Mouse (Mus musculus): ENCODE results near the gene Masp2. TPM values are rescaled to one million over a fixed set of nuclear protein-coding genes. Genes with fewer than 3 reads are reported as not detected.

Masp2 gene
- total RNA-seq, 4 experiments from 2014 or later: 1.9 to 4.2 (median 2.7) TPM

GRCm38 (mm10) chr4:148600316-148600715, 2.0 kb upstream of the Masp2 start:
- no peak for DNase-seq (ENCODE audit: low spot score in 2 of 2)

DNA sequence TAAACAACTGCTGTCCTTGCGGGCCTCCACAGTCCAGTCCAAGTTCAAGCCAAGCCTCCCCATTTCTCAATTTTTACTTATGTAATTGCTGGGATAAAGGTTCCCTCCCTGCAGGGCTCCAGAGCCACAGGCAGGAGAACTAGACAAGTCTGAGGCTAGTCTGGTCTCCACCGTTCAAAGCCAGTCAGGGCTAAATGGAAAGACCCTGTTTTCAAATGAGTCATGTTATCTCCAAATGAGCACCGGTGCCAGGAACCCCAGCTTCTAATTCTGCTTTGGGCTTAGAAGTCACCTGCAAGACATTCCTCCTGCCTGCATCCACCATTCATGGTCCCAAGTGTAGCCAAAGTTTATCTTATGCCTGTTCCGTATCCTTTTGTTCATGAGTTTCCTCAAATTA, 483 bp upstream of the Masp2 start:
- DNase-seq (ENCODE audit: low spot score in 2 of 2): no peak

- peak in 1 of 2 experiments; percentile 39 for DNase-seq (ENCODE audit: low spot score in 2 of 2)
These were observed 1.2 kb downstream of the Masp2 start for GRCm38 (mm10) chr4:148603376-148604139.

DNA sequence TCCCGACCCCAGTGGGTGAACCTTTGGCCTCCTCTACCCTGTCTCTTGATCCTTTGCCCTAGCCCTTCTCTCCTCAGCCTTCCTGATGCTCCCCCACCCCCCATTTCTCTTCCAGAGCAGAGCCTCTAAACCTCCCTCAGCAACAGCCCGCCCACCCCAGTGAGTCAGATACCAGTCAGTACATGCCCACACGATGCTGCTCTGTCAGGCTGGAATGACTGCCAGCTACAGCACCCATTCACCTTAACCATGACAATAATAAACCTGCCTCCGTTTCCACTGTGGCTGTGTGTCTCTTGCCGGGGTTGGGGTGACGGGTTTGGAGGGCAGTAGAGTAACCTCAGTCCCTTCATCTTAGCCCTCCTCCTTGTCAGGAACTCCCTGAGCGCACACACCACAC, 1.8 kb downstream of the Masp2 start:
- DNase-seq (ENCODE audit: low spot score in 2 of 2): peak in 1 of 2 experiments; percentile 83

DNA sequence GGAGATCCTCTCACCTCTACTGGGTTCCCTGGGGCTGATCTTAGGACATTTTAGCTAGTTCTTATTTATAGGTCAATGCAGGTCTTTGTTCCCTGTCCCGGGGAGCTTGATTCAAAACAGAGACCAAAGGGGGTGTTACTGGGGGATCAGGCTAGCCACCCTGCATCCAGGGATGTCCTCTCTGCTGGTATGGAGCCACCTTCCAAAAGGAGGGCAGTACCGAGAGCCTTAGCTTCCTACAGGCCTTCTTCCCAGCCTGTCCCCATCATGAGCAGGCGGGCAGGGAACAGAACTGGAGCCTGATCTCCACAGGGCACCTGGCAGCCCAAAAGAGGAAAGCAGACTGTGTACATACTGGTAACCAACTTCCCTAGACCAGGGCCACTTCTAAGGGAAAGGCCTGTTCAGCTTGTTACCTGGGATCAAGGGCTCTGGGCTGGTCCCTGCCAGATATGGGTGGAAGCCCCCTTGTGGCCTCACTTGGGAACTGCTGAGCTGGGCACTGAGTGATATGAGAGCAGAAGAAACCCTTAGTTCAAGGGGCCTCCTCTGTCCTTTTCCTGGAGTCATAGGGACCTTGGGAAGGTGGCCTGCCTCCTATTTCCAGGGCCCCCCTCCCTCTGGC, 2.3 kb downstream of the Masp2 start:
- DNase-seq (ENCODE audit: low spot score in 2 of 2): no peak

DNA sequence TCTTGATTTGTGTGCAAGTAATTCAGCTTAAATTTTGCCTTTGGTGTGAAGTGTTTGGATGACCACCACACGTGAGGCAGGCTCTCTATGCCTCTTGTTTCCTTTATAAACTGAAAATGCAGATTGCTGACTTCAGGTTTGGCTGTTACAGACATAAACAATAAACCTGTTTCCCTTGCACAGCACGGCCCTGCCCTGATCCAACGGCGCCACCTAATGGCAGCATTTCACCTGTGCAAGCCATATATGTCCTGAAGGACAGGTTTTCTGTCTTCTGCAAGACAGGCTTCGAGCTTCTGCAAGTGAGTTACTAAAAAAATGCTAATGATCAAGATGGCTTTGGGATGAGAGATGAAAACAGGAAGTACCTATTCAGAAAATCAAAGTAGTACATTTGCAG, 5.4 kb downstream of the Masp2 start:
- peak; percentile 54 to 65 for DNase-seq (ENCODE audit: low spot score in 2 of 2)

DNA sequence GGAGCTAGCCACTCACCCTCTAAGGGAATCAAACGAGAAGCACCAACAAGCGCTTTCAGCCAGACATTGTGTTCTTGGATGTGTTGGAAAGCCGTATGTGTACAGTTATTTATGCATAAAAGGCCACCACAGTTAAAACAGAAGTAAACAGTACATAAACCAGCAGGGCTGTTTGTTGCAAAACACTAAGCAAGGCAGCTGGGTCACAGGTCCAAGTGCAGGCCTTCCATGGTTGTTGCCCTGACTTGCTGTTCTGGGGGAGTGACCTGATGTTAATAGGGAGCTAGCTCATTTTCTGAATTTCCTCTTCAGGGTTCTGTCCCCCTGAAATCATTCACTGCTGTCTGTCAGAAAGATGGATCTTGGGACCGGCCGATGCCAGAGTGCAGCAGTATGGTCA, 7.5 kb downstream of the Masp2 start:
- DNase-seq (ENCODE audit: low spot score in 2 of 2): no peak

DNA sequence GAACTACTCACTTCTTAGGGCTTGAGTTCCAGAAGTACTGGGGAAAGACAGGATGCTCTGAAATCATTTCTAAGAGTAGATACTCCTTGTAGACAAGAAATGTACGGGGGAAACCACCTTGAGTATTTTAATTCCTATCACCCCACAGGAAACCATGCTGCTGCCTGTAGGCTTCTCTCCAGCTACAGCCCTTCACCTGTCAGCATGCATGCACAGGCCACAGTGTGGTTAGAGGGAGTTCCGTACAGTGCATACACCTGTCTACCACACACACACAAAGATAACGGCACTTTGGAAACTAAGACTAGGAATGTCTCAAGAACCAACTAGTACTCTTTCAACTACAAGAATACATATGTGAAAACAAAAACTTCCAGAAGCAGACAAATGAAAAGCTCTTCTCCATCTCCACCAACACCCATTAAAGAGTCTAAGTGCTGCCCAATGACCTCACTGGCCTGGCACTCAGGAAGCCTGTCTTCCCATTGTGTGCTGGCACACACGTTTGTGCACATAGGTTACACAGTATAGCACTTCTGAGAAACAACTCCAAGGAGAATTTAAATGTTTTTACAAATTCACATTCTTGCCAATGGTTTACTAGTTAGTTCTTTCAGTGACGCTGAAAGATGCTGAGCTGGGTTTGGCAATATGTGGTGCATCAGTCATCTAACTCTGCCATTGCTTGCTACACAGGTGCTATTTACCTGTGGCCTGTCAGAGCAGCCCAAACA, 8.4 kb downstream of the Masp2 start:
- DNase-seq (ENCODE audit: low spot score in 2 of 2): no peak

DNA sequence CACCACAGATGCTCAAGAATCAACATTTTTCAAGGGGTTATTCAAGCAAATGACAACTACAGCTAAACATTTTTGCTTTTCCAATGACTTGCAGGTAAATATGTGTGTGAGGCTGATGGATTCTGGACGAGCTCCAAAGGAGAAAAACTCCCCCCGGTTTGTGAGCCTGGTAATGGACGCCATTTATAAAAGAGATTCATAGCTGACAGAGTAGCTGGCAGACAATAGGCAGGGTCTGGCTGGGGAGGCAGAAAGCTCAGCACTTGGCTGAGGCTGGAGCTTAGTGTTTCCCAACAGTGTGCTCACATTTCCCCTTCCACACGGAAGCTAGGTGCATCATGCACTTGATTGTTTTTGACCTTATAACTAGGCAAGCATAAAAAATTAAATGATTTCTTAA, 10.2 kb downstream of the Masp2 start:
- no peak for DNase-seq (ENCODE audit: low spot score in 2 of 2)

GRCm38 (mm10) chr4:148613738-148614137, 11.4 kb downstream of the Masp2 start:
- no peak for DNase-seq (ENCODE audit: low spot score in 2 of 2)

DNA sequence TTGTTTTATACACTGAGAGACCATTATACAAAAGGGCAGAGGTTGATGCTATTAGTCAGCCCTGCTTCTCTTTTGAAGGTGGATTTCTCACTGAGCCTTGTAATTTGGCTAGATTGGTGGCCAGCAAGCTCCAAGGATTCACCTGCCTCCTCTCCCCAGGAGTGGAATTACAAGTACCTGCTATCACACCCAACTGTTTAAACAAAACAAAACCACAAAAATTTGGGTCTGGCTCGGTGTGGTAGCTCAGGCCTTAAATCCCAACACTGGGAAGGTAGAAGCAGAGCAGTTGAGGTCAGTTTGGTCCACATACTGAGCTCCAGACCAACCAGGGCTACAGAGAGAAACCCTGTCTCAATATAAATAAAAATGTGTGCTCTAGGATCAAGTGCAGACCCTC, 17.5 kb downstream of the Masp2 start:
- DNase-seq (ENCODE audit: low spot score in 2 of 2): no peak

- no peak for DNase-seq (ENCODE audit: low spot score in 2 of 2)
These were observed 18.4 kb downstream of the Masp2 start for GRCm38 (mm10) chr4:148620718-148621117.

- DNase-seq (ENCODE audit: low spot score in 2 of 2): no peak
These were observed 20.1 kb downstream of the Masp2 start for GRCm38 (mm10) chr4:148622485-148622884.

DNA sequence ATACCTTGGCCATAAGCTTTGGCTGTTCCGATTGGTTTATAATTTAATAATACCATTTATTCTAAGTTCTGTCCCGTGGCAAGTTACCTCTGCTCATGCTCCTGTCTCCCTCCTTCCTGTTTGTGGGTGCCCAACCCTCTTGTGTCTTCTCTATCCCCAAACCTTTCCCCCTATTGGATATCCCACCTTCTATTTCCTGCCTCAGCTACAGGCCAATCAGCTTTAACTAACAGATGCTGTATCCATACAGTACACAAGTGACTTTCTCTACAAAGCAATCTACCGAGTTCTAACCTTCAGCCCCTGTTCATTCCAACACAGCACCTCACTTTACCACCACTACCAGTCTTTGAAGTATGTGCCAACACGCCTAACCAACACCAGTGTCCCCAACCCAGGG, 21.3 kb downstream of the Masp2 start:
- DNase-seq (ENCODE audit: low spot score in 2 of 2): no peak

DNA sequence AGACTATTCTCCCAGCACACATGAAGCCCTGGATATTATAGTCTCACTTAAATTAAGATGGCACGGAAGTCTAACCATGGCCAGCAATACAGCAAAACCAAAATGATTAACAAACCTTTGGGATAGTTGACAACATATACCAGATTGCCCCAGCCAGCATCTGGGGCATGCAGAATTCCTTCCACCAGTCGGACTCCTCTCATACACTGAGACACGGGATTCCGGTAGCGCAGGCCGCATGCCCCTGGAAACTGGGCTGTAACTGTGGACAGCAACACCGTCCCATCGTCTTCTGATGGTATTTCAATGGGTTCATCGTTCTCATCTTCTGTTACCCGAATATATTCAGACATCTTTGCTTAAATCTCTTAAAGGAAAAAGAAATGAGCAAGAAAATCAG, 22.7 kb downstream of the Masp2 start:
- no peak for DNase-seq (ENCODE audit: low spot score in 2 of 2)

GRCm38 (mm10) chr4:148625756-148626622, 23.6 kb downstream of the Masp2 start:
- DNase-seq (ENCODE audit: low spot score in 2 of 2): peak in 1 of 2 experiments; percentile 58

DNA sequence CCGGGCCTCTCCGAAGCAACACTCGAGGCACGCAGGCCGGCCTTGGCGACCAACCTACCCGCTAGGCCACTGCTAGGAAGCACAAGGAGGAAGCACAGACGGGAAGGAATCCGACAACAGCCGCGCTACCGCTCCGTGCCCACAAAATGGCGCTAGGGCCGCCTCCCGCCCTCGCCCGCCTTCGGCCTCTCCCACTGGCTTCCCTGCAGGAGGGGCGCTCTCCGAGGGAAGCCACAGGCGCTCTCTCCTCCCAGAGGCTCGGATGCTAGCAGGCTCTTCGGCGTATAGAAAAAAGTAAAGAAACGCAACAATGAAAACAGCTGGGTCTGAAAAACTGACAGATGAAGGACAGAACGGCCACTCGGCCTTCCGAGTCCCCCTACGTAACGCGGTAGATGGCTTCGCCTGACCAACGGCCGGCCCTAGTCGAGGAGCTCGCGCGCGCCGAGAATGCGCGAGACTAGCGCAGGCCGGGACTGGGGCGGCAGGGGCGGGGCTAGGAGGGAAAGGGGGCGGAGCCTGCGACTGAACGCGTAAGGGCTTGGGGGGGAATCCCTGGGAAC, 24.4 kb downstream of the Masp2 start, which contains the start of gene Tardbp:
Gene Tardbp (minus strand): TSS at position 397 of the 563 bp plus-strand sequence.
- peak; percentile 83 to 92 for DNase-seq (ENCODE audit: low spot score in 2 of 2)

- no peak for DNase-seq (ENCODE audit: low spot score in 2 of 2)
These were observed 24.9 kb downstream of the Masp2 start for GRCm38 (mm10) chr4:148627246-148627645.

DNA sequence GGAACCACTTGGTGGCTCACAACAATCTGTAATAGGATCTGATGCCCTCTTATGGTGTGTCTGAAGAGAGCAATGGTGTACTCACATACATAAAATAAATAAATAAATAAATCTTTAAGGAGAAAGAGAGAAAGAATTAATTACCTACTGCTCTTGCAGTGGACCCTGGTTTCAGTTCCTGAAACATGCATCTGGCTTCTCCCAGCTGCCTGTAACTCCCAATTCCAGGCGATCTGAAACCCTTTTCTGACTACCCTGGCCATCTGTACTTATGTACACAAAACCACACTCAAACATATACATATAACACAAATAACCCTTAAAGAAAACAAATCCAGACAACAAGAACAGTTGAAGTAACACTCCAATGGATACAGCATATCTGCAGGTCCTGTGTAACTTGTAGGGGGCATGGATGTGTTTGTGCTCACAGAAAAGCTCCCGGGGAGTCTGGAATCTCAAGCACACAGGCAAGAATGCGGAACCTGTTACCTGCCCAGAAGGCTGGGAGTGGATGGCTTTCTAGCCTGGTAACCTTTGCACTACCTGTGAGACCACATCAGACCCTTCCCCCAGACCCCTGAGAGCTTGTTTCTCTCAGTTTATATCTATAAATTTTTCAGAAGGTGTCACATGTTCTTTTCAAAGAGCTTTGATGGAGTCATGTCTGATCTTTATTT, 29.8 kb downstream of the Masp2 start:
- no peak for DNase-seq (ENCODE audit: low spot score in 2 of 2)

- DNase-seq (ENCODE audit: low spot score in 2 of 2): no peak
These were observed 31.2 kb downstream of the Masp2 start for GRCm38 (mm10) chr4:148633395-148634061.
